Mouse (Mus musculus): ENCODE measurements around the gene Tdrd1. TPM values are rescaled to one million over a fixed set of nuclear protein-coding genes. Genes with fewer than 3 reads are reported as not detected.

Gene Tdrd1
- polyA plus RNA-seq, 1 experiment from 2014 or later, result 1.3 TPM

- Histone ChIP-seq H3K27me3 (no peaks in the 10 kb centered on the region), H3K4me1 (no peaks in the 10 kb centered on the region), H3K4me2 (no peak overlapping the region), H3K36me3 (no peaks in the 10 kb centered on the region), H3K9ac (no peak overlapping the region), H3K9me3 (no peaks in the 10 kb centered on the region), H3K27ac (no peak overlapping the region), H3K4me3 (no peak overlapping the region)
- 76% methylated on average over 4 of the region's 4 CpGs for WGBS
- no peak for ATAC-seq (ENCODE audit: insufficient number of reproducible peaks, insufficient read depth, low FRiP score, low TSS enrichment, low read depth)
Observed at GRCm38 (mm10) chr19:56830163-56830562, 4.2 kb downstream of the Tdrd1 start.

GRCm38 (mm10) chr19:56835340-56835739 lies 9.3 kb downstream of the Tdrd1 start:
- Histone ChIP-seq H3K27ac (no peak overlapping the region), H3K4me1 (peaks cover 15% of the 10 kb centered on the region), H3K36me3 (no peaks in the 10 kb centered on the region), H3K4me2 (no peak overlapping the region), H3K9me3 (no peaks in the 10 kb centered on the region), H3K9ac (no peak overlapping the region), H3K27me3 (no peaks in the 10 kb centered on the region), H3K4me3 (no peak overlapping the region)
- no peak for ATAC-seq (ENCODE audit: insufficient number of reproducible peaks, insufficient read depth, low FRiP score, low TSS enrichment, low read depth)
- 47% methylated on average over 9 of the region's 9 CpGs for WGBS

- no peak overlapping the region for H3K4me3 ChIP-seq
- H3K27ac ChIP-seq, result no peak overlapping the region
- ATAC-seq (ENCODE audit: insufficient number of reproducible peaks, insufficient read depth, low FRiP score, low TSS enrichment, low read depth), result no peak
- H3K36me3 ChIP-seq, result no peaks in the 10 kb centered on the region
- no peaks in the 10 kb centered on the region for H3K9me3 ChIP-seq
- peaks cover 15% of the 10 kb centered on the region for H3K4me1 ChIP-seq
- 63% methylated on average over 17 of the region's 17 CpGs for WGBS
- H3K27me3 ChIP-seq, result no peaks in the 10 kb centered on the region
- H3K9ac ChIP-seq, result no peak overlapping the region
- no peak overlapping the region for H3K4me2 ChIP-seq
Observed at GRCm38 (mm10) chr19:56838942-56839706, 13.1 kb downstream of the Tdrd1 start.

GRCm38 (mm10) chr19:56842974-56843373 lies 17.0 kb downstream of the Tdrd1 start:
- Histone ChIP-seq H3K4me3 (no peak overlapping the region), H3K27me3 (no peaks in the 10 kb centered on the region), H3K27ac (no peak overlapping the region), H3K4me2 (no peak overlapping the region), H3K36me3 (no peaks in the 10 kb centered on the region), H3K4me1 (peaks cover 10% of the 10 kb centered on the region; the same call in 1 of the 2 replicates), H3K9ac (no peak overlapping the region), H3K9me3 (0 out of 2 replicates have a peak, but pooled peaks cover 9% of the 10 kb centered on the region)
- no peak for ATAC-seq (ENCODE audit: insufficient number of reproducible peaks, insufficient read depth, low FRiP score, low TSS enrichment, low read depth)
- 73% methylated on average over 12 of the region's 12 CpGs for WGBS

- Histone ChIP-seq H3K36me3 (no peaks in the 10 kb centered on the region), H3K27me3 (no peaks in the 10 kb centered on the region), H3K4me3 (no peak overlapping the region), H3K9me3 (no peaks in the 10 kb centered on the region), H3K9ac (no peak overlapping the region), H3K27ac (no peak overlapping the region), H3K4me1 (peaks cover 10% of the 10 kb centered on the region; the same call in 1 of the 2 replicates), H3K4me2 (no peak overlapping the region)
- ATAC-seq (ENCODE audit: insufficient number of reproducible peaks, insufficient read depth, low FRiP score, low TSS enrichment, low read depth), result no peak
Observed at GRCm38 (mm10) chr19:56852590-56852989, 26.6 kb downstream of the Tdrd1 start.

GRCm38 (mm10) chr19:56856455-56856854 lies 30.4 kb downstream of the Tdrd1 start:
- WGBS, result 38% methylated on average over 5 of the region's 5 CpGs
- Histone ChIP-seq H3K4me2 (no peak overlapping the region), H3K4me1 (peaks cover 20% of the 10 kb centered on the region), H3K9me3 (no peaks in the 10 kb centered on the region), H3K4me3 (no peak overlapping the region), H3K36me3 (no peaks in the 10 kb centered on the region), H3K27ac (no peak overlapping the region), H3K27me3 (no peaks in the 10 kb centered on the region), H3K9ac (no peak overlapping the region)
- no peak for ATAC-seq (ENCODE audit: insufficient number of reproducible peaks, insufficient read depth, low FRiP score, low TSS enrichment, low read depth)

GRCm38 (mm10) chr19:56867701-56868100 lies 41.7 kb downstream of the Tdrd1 start:
- ATAC-seq (ENCODE audit: insufficient number of reproducible peaks, insufficient read depth, low FRiP score, low TSS enrichment, low read depth), result no peak
- no peaks in the 10 kb centered on the region for H3K36me3 ChIP-seq
- WGBS, result 54% methylated on average over 4 of the region's 4 CpGs
- 0 out of 2 replicates have a peak, but pooled peaks cover 7% of the 10 kb centered on the region for H3K4me1 ChIP-seq
- no peak overlapping the region for H3K4me3 ChIP-seq
- no peak overlapping the region for H3K4me2 ChIP-seq
- H3K27ac ChIP-seq, result no peak overlapping the region
- no peaks in the 10 kb centered on the region for H3K9me3 ChIP-seq
- peaks cover 16% of the 10 kb centered on the region for H3K27me3 ChIP-seq
- no peak overlapping the region for H3K9ac ChIP-seq

- ATAC-seq (ENCODE audit: insufficient number of reproducible peaks, insufficient read depth, low FRiP score, low TSS enrichment, low read depth), result 0 out of 2 replicates have a peak, but pooled peaks have one; percentile 15
- peak within 1 kb of the TSS; percentile 72 for H3K9ac ChIP-seq
Observed at GRCm38 (mm10) chr19:56873816-56874600, 48.0 kb downstream of the Tdrd1 start, which contains the start of gene Vwa2. Gene Vwa2, plus strand, starts transcription at chr19:56874249.

GRCm38 (mm10) chr19:56874601-56875315 lies 48.7 kb downstream of the Tdrd1 start:
- 7% methylated on average over 30 of the region's 30 CpGs for WGBS

More at GRCm38 (mm10) chr19:56873816-56874600, 48.0 kb downstream of the Tdrd1 start, which contains the start of gene Vwa2:
- H3K4me1 ChIP-seq, result peaks cover 42% of the 10 kb centered on the region
- H3K27me3 ChIP-seq, result peaks cover 63% of the 10 kb centered on the region
- H3K27ac ChIP-seq, result no peak within 1 kb of the TSS
- peak within 1 kb of the TSS; percentile 56 for H3K4me3 ChIP-seq
- 2% methylated on average over 66 of the region's 71 CpGs for WGBS
- H3K9me3 ChIP-seq, result no peaks in the 10 kb centered on the region
- no peaks in the 10 kb centered on the region for H3K36me3 ChIP-seq
- H3K4me2 ChIP-seq, result peak within 1 kb of the TSS; percentile 97

GRCm38 (mm10) chr19:56877364-56877763 lies 51.4 kb downstream of the Tdrd1 start:
- H3K4me2 ChIP-seq, result no peak overlapping the region
- H3K27ac ChIP-seq, result peak overlapping the region; percentile 28; the same call in 1 of the 2 replicates
- no peak for ATAC-seq (ENCODE audit: insufficient number of reproducible peaks, insufficient read depth, low FRiP score, low TSS enrichment, low read depth)
- no peak overlapping the region for H3K9ac ChIP-seq
- H3K27me3 ChIP-seq, result peaks cover 51% of the 10 kb centered on the region
- H3K4me1 ChIP-seq, result peaks cover 58% of the 10 kb centered on the region
- H3K36me3 ChIP-seq, result no peaks in the 10 kb centered on the region
- WGBS, result 30% methylated on average over 6 of the region's 6 CpGs
- H3K4me3 ChIP-seq, result no peak overlapping the region
- no peaks in the 10 kb centered on the region for H3K9me3 ChIP-seq

More at GRCm38 (mm10) chr19:56874601-56875315, 48.7 kb downstream of the Tdrd1 start:
- Histone ChIP-seq H3K9ac (peak overlapping the region; percentile 72), H3K27ac (no peak overlapping the region), H3K9me3 (no peaks in the 10 kb centered on the region), H3K27me3 (peaks cover 63% of the 10 kb centered on the region), H3K4me2 (peak overlapping the region; percentile 97), H3K4me1 (peaks cover 46% of the 10 kb centered on the region), H3K36me3 (no peaks in the 10 kb centered on the region), H3K4me3 (peak overlapping the region; percentile 56)
- 0 out of 2 replicates have a peak, but pooled peaks have one; percentile 8 for ATAC-seq (ENCODE audit: insufficient number of reproducible peaks, insufficient read depth, low FRiP score, low TSS enrichment, low read depth)

- no peaks in the 10 kb centered on the region for H3K27me3 ChIP-seq
- H3K36me3 ChIP-seq, result no peaks in the 10 kb centered on the region
- H3K9me3 ChIP-seq, result no peaks in the 10 kb centered on the region
- no peak overlapping the region for H3K4me3 ChIP-seq
- H3K4me1 ChIP-seq, result peaks cover 45% of the 10 kb centered on the region
- H3K9ac ChIP-seq, result no peak overlapping the region
- WGBS, result 71% methylated on average over 10 of the region's 10 CpGs
- H3K4me2 ChIP-seq, result no peak overlapping the region
- ATAC-seq (ENCODE audit: insufficient number of reproducible peaks, insufficient read depth, low FRiP score, low TSS enrichment, low read depth), result no peak
- peak overlapping the region; percentile 33; the same call in 1 of the 2 replicates for H3K27ac ChIP-seq
Observed at GRCm38 (mm10) chr19:56887879-56888278, 61.9 kb downstream of the Tdrd1 start.

Measured in embryonic facial prominence, embryonic 13.5 days (tissue).